Mouse (Mus musculus): ENCODE data around the gene Klhl18.

The Klhl18 gene

GRCm38 (mm10) chr9:110476124-110477091 lies at the start of gene Klhl18, which contains the start of gene Kif9:
Gene Klhl18, minus strand, starts transcription at chr9:110476694.
Gene Kif9, plus strand, starts transcription at chr9:110476958.
- no peaks in the 10 kb centered on the region for H3K36me3 ChIP-seq (ENCODE audit: insufficient read depth, low read length)
- H3K4me1 ChIP-seq (replicated peaks; ENCODE audit: low read depth, low read length): peaks cover 25% of the 10 kb centered on the region
- H3K9me3 ChIP-seq (ENCODE audit: low read length): no peaks in the 10 kb centered on the region
- no peak for TF ChIP-seq POU5F1 (IDR thresholded peaks at IDR 0.05; ENCODE audit: borderline replicate concordance, low read length)
- TF ChIP-seq CTCF (conservative IDR thresholded peaks at IDR 0.05; ENCODE audit: low read length): no peak
- TF ChIP-seq NANOG (IDR thresholded peaks at IDR 0.05; ENCODE audit: borderline replicate concordance, low read length): no peak
- peak within 1 kb of the TSS; percentile 94 for H3K4me3 ChIP-seq (replicated peaks; ENCODE audit: low read length)
- peaks cover 14% of the 10 kb centered on the region for H3K27me3 ChIP-seq (ENCODE audit: insufficient read depth, low read length)

DNA sequence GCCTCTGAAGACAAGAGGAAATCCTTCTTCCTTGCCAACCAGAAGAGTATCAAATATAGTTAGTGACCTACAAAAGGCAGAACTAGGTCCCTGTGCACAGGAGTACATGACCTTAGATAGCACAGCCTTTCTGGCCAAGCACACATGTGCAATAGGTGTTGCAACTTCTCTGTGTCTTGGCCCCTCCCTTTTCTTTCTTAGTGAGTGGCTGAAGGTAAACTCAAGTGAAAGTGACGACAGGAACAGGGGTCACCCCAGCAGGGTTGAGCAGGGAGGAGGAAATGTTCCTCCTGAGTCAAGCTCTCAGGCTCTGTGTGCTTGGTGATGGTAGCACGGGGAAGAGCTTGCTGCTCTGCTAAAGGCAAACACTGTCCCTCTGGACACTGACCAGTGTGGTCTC lies 49.2 kb upstream of the Klhl18 start:
- Histone ChIP-seq H3K36me3 (ENCODE audit: insufficient read depth, low read length) (peaks cover 9% of the 10 kb centered on the region; the same call in 1 of the 2 replicates), H3K4me1 (replicated peaks; ENCODE audit: low read depth, low read length) (peaks cover 30% of the 10 kb centered on the region), H3K9me3 (ENCODE audit: low read length) (no peaks in the 10 kb centered on the region), H3K27me3 (ENCODE audit: insufficient read depth, low read length) (no peaks in the 10 kb centered on the region), H3K4me3 (replicated peaks; ENCODE audit: low read length) (no peak overlapping the region)
- TF ChIP-seq POU5F1 (IDR thresholded peaks at IDR 0.05; ENCODE audit: borderline replicate concordance, low read length): no peak
- TF ChIP-seq NANOG (IDR thresholded peaks at IDR 0.05; ENCODE audit: borderline replicate concordance, low read length): no peak
- TF ChIP-seq CTCF (conservative IDR thresholded peaks at IDR 0.05; ENCODE audit: low read length): no peak

DNA sequence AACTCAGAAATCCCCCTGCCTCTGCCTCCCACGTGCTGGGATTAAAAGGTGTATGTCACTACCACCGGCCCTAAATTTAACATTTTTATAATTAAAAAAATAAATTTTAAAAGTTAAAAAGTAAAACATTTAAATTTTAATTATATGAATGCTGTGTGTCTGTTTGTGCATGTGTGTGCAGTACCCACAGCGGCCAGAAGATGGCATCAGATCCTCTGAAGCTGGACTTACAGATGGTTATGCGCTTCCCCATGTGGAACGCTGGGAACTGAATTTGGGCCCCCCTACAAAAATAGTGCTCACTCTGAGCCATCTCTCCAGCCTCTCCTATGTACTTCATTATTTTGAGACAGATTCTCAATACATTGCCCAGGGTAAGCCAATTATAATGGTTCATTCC lies 14.4 kb upstream of the Klhl18 start:
- no peak overlapping the region for H3K4me3 ChIP-seq (replicated peaks; ENCODE audit: low read length)
- peaks cover 7% of the 10 kb centered on the region; the same call in 1 of the 2 replicates for H3K27me3 ChIP-seq (ENCODE audit: insufficient read depth, low read length)
- H3K36me3 ChIP-seq (ENCODE audit: insufficient read depth, low read length): no peaks in the 10 kb centered on the region
- no peak for TF ChIP-seq POU5F1 (IDR thresholded peaks at IDR 0.05; ENCODE audit: borderline replicate concordance, low read length)
- TF ChIP-seq NANOG (IDR thresholded peaks at IDR 0.05; ENCODE audit: borderline replicate concordance, low read length): no peak
- TF ChIP-seq CTCF (conservative IDR thresholded peaks at IDR 0.05; ENCODE audit: low read length): peak; percentile 69
- H3K4me1 ChIP-seq (replicated peaks; ENCODE audit: low read depth, low read length): peaks cover 27% of the 10 kb centered on the region
- H3K9me3 ChIP-seq (ENCODE audit: low read length): peaks cover 6% of the 10 kb centered on the region

DNA sequence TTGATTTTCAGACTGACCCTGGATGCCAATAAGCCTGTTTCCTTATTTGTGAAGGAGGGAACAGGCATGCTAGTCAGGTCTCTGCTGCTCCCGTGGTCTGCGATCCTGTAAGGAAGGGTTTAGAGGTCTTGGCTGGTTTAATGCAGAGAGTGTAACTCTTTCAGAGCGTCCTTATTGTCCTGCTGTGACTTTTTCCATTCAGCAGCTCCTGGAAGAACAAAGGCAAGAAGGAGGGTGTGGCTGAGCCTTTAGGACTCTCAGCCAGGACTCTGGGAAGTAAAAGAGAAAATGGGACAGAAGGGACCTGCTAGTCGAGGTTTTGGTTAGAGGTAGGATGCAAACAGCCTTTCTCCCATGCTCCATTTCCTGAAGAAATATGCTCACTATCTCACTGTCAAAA lies 12.3 kb upstream of the Klhl18 start:
- TF ChIP-seq CTCF (conservative IDR thresholded peaks at IDR 0.05; ENCODE audit: low read length) (no peak), POU5F1 (IDR thresholded peaks at IDR 0.05; ENCODE audit: borderline replicate concordance, low read length) (no peak), NANOG (IDR thresholded peaks at IDR 0.05; ENCODE audit: borderline replicate concordance, low read length) (no peak; the same call in 1 of the 2 replicates)
- no peaks in the 10 kb centered on the region for H3K36me3 ChIP-seq (ENCODE audit: insufficient read depth, low read length)
- peaks cover 6% of the 10 kb centered on the region for H3K9me3 ChIP-seq (ENCODE audit: low read length)
- H3K4me3 ChIP-seq (replicated peaks; ENCODE audit: low read length): no peak overlapping the region
- H3K27me3 ChIP-seq (ENCODE audit: insufficient read depth, low read length): no peaks in the 10 kb centered on the region
- peaks cover 27% of the 10 kb centered on the region for H3K4me1 ChIP-seq (replicated peaks; ENCODE audit: low read depth, low read length)

DNA sequence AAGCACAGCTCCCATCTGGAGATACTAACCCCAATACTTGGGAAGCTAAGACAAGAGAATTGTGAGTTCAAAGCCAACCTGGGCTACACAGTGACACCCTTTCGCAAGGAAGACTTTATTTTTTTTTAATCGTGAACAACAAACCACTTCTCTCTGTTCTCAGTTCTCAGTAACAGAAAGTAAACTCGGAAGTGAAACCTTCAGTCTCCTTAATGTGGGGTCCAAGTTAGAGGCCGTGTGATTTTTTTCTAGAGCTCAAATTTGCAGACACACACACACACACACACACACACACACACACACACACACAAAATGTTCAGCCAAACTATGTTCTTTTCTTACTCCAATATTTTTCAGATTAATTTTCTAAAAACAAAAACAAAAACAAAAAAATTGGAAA lies 2.1 kb upstream of the Klhl18 start:
- H3K9me3 ChIP-seq (ENCODE audit: low read length): no peaks in the 10 kb centered on the region
- TF ChIP-seq CTCF (conservative IDR thresholded peaks at IDR 0.05; ENCODE audit: low read length) (no peak), NANOG (IDR thresholded peaks at IDR 0.05; ENCODE audit: borderline replicate concordance, low read length) (no peak), POU5F1 (IDR thresholded peaks at IDR 0.05; ENCODE audit: borderline replicate concordance, low read length) (no peak)
- no peak overlapping the region for H3K4me3 ChIP-seq (replicated peaks; ENCODE audit: low read length)
- H3K27me3 ChIP-seq (ENCODE audit: insufficient read depth, low read length): peaks cover 14% of the 10 kb centered on the region
- no peaks in the 10 kb centered on the region for H3K36me3 ChIP-seq (ENCODE audit: insufficient read depth, low read length)
- H3K4me1 ChIP-seq (replicated peaks; ENCODE audit: low read depth, low read length): peaks cover 25% of the 10 kb centered on the region

DNA sequence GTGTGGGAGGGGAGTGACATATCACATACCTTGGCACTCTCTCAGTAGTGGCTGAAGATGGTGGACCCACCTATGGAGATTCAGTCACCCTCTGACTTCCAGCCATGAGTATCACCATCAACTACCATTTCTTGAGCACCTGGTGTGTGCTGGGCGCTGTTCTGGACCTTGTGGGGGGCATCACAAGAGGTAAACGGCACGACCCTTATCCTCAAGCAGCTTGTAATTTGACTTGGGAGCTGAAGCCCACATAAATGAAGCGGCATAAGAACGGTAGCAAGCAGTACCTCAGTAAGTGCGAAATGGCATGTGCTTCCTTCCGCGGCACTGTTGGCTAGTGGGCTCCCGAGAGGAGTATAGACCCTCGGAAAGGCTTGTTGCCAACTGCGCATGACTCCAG lies 1.5 kb upstream of the Klhl18 start:
- Histone ChIP-seq H3K4me3 (replicated peaks; ENCODE audit: low read length) (no peak overlapping the region), H3K4me1 (replicated peaks; ENCODE audit: low read depth, low read length) (peaks cover 25% of the 10 kb centered on the region), H3K9me3 (ENCODE audit: low read length) (no peaks in the 10 kb centered on the region), H3K36me3 (ENCODE audit: insufficient read depth, low read length) (no peaks in the 10 kb centered on the region), H3K27me3 (ENCODE audit: insufficient read depth, low read length) (peaks cover 14% of the 10 kb centered on the region)
- TF ChIP-seq CTCF (conservative IDR thresholded peaks at IDR 0.05; ENCODE audit: low read length): no peak
- no peak for TF ChIP-seq NANOG (IDR thresholded peaks at IDR 0.05; ENCODE audit: borderline replicate concordance, low read length)
- no peak for TF ChIP-seq POU5F1 (IDR thresholded peaks at IDR 0.05; ENCODE audit: borderline replicate concordance, low read length)

GRCm38 (mm10) chr9:110466179-110466578 lies 10.3 kb downstream of the Klhl18 start:
- Histone ChIP-seq H3K9me3 (ENCODE audit: low read length) (no peaks in the 10 kb centered on the region; the same call in 1 of the 2 replicates), H3K27me3 (ENCODE audit: insufficient read depth, low read length) (no peaks in the 10 kb centered on the region), H3K4me1 (replicated peaks; ENCODE audit: low read depth, low read length) (peaks cover 10% of the 10 kb centered on the region), H3K36me3 (ENCODE audit: insufficient read depth, low read length) (no peaks in the 10 kb centered on the region), H3K4me3 (replicated peaks; ENCODE audit: low read length) (no peak overlapping the region)
- TF ChIP-seq NANOG (IDR thresholded peaks at IDR 0.05; ENCODE audit: borderline replicate concordance, low read length) (no peak), CTCF (conservative IDR thresholded peaks at IDR 0.05; ENCODE audit: low read length) (peak; percentile 35)

DNA sequence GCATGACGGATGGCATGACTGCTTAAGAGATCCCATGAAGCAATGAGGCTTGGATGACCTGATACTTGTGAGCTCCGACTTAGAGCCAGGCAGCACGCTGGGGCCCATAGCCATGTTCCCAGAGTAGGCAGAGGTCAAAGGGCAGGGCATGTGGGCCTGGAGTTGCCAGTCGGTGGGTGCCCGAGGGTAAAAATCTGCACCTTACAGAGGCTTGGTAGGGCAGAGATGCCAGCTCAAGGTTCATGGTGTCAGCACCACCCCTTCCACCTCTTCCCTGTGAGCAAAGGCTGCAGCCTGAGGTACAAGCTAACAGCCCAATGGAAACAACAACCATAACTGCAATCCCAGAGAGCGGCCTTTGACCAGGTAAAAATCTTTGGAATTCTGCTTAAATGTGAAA lies 11.2 kb downstream of the Klhl18 start:
- H3K27me3 ChIP-seq (ENCODE audit: insufficient read depth, low read length): no peaks in the 10 kb centered on the region
- H3K4me3 ChIP-seq (replicated peaks; ENCODE audit: low read length): no peak overlapping the region
- no peak for TF ChIP-seq POU5F1 (IDR thresholded peaks at IDR 0.05; ENCODE audit: borderline replicate concordance, low read length)
- peaks cover 10% of the 10 kb centered on the region for H3K4me1 ChIP-seq (replicated peaks; ENCODE audit: low read depth, low read length)
- no peaks in the 10 kb centered on the region for H3K36me3 ChIP-seq (ENCODE audit: insufficient read depth, low read length)
- peaks cover 6% of the 10 kb centered on the region; the same call in 1 of the 2 replicates for H3K9me3 ChIP-seq (ENCODE audit: low read length)

All from E14TG2a.4 (cell line).